Mouse (Mus musculus): ENCODE results near the gene Syvn1.

- TF ChIP-seq CTCF (conservative IDR thresholded peaks at IDR 0.05; ENCODE audit: insufficient read depth, insufficient read length, low read depth, low read length) (no peak), POLR2A (IDR thresholded peaks at IDR 0.05; ENCODE audit: low read depth, low read length) (peak; percentile 44)
Observed at GRCm38 (mm10) chr19:6061021-6061533, 14.7 kb downstream of the Syvn1 start, which contains the start of gene Znhit2.

Data from kidney, adult 2 months (tissue).